Mouse (Mus musculus) lung, adult 2 months (tissue): ENCODE results near the gene Igsf3.

Experiments
- CTCF ChIP-seq: fragments of 200-500 bp; IDR thresholded peaks from 2 replicates; pipeline ENCODE4 v1.5.1; 2011; ENCODE audit warnings: mild to moderate bottlenecking, low read length, control low read depth; ENCODE audit not compliant: insufficient read depth
- POLR2A ChIP-seq: fragments of 200-500 bp; IDR thresholded peaks from 2 replicates; pipeline ENCODE4 v1.6.1; 2011; ENCODE audit warnings: low read depth, mild to moderate bottlenecking, control low read depth, low read length, borderline replicate concordance; ENCODE audit errors: extremely low read depth

DNA sequence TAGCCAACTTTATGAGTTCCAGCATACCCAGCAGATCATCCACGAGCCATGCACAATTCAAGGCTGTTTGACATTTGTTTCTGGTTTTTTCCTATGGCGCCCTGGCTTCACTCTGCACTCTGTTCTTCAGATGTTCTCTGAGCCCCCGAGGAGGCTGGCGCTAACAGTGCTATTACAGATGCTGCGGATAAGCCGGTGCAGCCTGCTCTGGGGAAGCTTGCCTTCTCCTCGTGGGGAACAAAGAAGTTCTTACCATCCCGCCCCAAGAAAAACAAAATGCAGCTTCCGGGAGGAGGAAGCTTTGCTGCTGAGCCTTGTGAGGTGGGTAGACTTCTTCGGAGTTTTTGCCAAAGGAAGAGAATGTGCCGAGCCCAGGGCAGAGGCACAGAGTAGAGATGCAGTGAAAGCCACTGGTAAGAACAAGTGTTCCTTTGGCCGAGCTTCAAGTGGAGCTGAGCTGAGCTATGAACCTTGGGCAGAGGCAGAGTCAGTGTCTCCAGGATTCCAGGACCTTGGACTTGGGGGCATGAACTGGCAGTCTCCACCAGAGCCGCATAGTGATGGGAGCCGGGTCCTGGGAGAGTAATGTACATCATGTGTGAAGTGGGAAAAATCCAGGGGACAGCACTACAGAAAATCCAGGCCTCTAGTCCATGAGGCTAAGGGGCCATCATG lies 125.3 kb downstream of the Igsf3 start:
- TF ChIP-seq POLR2A (no peak), CTCF (no peak)
